Mouse (Mus musculus) hindbrain, embryonic 15.5 days (tissue): ENCODE data around the gene Gm609. TPM values are rescaled to one million over a fixed set of nuclear protein-coding genes. Genes with fewer than 3 reads are reported as not detected.
"Not testable (repeated sequence)": the region's sequence is repeated elsewhere in the genome, so short reads cannot be mapped to it uniquely, and the experiment has no call there.

ENCODE experiments used
- ATAC-seq: fragments of 200-750 bp; cut with Nextera tagmentation; 2 replicates; pipeline ENCODE4 v1.8.0; 2017; ENCODE audit warnings: low read depth, moderate number of reproducible peaks, moderate TSS enrichment; ENCODE audit not compliant: low FRiP score
- H3K27ac ChIP-seq: fragments of 300-500 bp; sonication (generic); replicated peaks from 2 replicates; pipeline ENCODE4 v1.5.1; 2015; ENCODE audit warnings: mild to moderate bottlenecking, inconsistent platforms
- H3K27me3 ChIP-seq: fragments of 300-500 bp; sonication (generic); 2 replicates; pipeline ENCODE4 v1.6.1; 2015; ENCODE audit warnings: control low read depth, inconsistent platforms
- H3K36me3 ChIP-seq: fragments of 300-500 bp; sonication (generic); 2 replicates; pipeline ENCODE4 v1.6.1; 2015; ENCODE audit warnings: control low read depth, inconsistent platforms
- H3K4me1 ChIP-seq: fragments of 300-500 bp; sonication (generic); replicated peaks from 2 replicates; pipeline ENCODE4 v1.6.1; 2015; ENCODE audit warnings: control low read depth, inconsistent platforms
- H3K4me2 ChIP-seq: fragments of 300-500 bp; sonication (generic); 2 replicates; pipeline ENCODE4 v1.6.1; 2015; ENCODE audit warnings: moderate library complexity, mild to moderate bottlenecking, inconsistent platforms
- H3K4me3 ChIP-seq: fragments of 300-500 bp; sonication (generic); 2 replicates; pipeline ENCODE4 v1.5.1; 2015; ENCODE audit warnings: mild to moderate bottlenecking, inconsistent platforms
- H3K9ac ChIP-seq: fragments of 300-500 bp; sonication (generic); 2 replicates; pipeline ENCODE4 v1.6.1; 2015; ENCODE audit warnings: inconsistent platforms
- H3K9me3 ChIP-seq: fragments of 300-500 bp; sonication (generic); 2 replicates; pipeline ENCODE4 v1.6.1; 2016; ENCODE audit warnings: control low read depth, inconsistent platforms
- WGBS: fragments of 180-500 bp; shearing (Covaris S2); methylation state at CpG from one replicate; pipeline ENCODE4 v1.1.7; 2015; 5-methylcytosine and 5-hydroxymethylcytosine counted together
- polyA plus RNA-seq: library from polyadenylated mRNA; unstranded; fragments of >200 nt; fragmentation: Nextera tagmentation; extraction: Ambion mirVana; gene quantifications from 2 replicates; pipeline ENCODE4 v1.2.1, GENCODE M21; 2015

The Gm609 gene
- polyA plus RNA-seq: not detected in 2 replicates

DNA sequence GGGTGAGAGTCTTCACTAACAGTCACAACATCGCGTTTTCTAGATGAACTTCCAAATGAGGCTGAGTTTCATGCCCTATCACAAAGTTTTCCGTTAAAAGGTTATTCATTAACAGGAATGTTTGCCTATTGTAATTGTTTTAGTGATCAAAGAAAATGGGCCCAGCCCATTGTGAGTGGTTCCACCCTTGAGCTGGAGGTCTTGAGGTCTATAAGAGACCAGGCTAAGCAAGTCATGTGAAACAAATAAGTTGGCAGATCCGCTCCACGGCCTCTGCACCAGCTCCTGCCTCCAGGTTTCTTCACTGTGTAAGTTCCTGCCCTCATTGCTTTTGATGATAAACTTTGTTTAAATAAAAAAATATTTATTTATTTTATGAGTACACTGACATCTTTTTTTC is at the start of gene Gm609:
Gene Gm609, minus strand, starts transcription at position 43 of the 400 bp plus-strand sequence.
- H3K4me2 ChIP-seq: no peak within 1 kb of the TSS
- H3K4me1 ChIP-seq: no peaks in the 10 kb centered on the region
- H3K36me3 ChIP-seq: no peaks in the 10 kb centered on the region
- no peak for ATAC-seq
- no peak within 1 kb of the TSS for H3K9ac ChIP-seq
- no peak within 1 kb of the TSS for H3K27ac ChIP-seq
- H3K9me3 ChIP-seq: no peaks in the 10 kb centered on the region
- no peaks in the 10 kb centered on the region for H3K27me3 ChIP-seq
- WGBS: 66% methylated on average over 5 of the region's 5 CpGs
- no peak within 1 kb of the TSS for H3K4me3 ChIP-seq

DNA sequence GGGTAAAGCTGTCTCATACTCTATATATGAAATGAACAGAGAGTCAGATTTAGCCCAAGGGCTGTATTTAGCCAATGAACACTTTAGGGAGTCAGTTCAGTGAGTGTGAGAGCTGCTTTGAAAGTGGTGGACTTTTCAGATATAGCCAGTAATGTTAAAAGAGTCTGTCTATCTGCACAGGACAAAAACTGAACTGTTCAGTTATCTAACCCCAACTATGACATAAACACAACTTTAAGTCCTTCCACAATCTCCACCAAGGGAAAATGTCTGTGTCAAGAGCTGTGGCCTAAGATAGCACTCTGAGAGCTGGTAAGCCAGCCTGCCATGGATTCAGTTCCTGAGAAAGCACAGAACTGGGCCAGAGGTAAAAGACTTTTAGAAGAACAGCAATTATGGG is 49.3 kb upstream of the Gm609 start:
- ATAC-seq: no peak
- H3K4me2 ChIP-seq: no peak overlapping the region
- no peak overlapping the region for H3K27ac ChIP-seq
- no peak overlapping the region for H3K9ac ChIP-seq
- no peaks in the 10 kb centered on the region for H3K36me3 ChIP-seq
- H3K27me3 ChIP-seq: no peaks in the 10 kb centered on the region
- no peaks in the 10 kb centered on the region for H3K4me1 ChIP-seq
- no peak overlapping the region for H3K4me3 ChIP-seq
- H3K9me3 ChIP-seq: no peaks in the 10 kb centered on the region

DNA sequence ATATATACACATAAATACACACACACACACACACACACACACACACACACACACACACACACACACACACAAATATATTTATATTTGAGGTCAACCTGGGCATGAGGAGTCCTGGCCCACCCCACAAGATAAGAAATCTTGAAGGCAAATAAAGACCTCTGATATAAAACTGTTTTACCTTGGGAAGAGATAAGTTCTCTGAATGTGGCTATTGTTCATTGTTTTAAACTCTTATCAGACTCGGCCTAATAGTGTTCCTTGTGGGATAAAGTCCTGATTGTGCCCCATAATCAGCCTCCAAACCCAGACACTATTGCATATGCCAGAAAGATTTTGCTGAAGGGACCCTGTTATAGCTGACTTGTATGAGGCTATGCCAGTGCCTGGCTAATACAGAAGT is 45.6 kb upstream of the Gm609 start:
- not testable (repeated sequence) for H3K9me3 ChIP-seq, H3K4me2 ChIP-seq, H3K27me3 ChIP-seq, H3K4me1 ChIP-seq, H3K4me3 ChIP-seq, H3K9ac ChIP-seq, ATAC-seq, H3K36me3 ChIP-seq, H3K27ac ChIP-seq
- 80% methylated on average over 1 of the region's 1 CpGs for WGBS

DNA sequence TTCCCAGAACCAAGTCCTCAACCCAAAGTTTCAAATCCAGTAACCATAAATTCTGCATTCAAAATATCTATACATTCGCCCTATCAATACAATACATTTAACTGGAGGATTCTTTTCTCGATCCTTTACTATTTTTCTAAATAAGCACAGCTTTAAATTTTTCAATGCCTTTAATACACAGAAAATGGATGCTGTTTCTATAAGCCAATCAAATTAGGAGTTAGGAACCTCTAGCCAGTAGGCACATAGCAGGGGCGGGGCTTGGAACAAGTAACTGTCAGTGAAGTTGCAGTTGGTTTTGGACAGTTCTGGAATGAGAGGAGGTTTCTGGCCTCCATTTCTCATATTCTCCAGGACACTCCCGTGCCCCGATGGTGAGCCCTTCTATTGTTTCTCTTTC is 42.2 kb upstream of the Gm609 start, which contains the start of gene Slc9c1:
Gene Slc9c1, plus strand, starts transcription at position 301 of the 400 bp plus-strand sequence.
- no peaks in the 10 kb centered on the region for H3K4me1 ChIP-seq
- H3K36me3 ChIP-seq: no peaks in the 10 kb centered on the region
- 94% methylated on average over 5 of the region's 5 CpGs for WGBS
- no peak within 1 kb of the TSS for H3K4me2 ChIP-seq
- no peaks in the 10 kb centered on the region for H3K9me3 ChIP-seq
- no peak within 1 kb of the TSS for H3K4me3 ChIP-seq
- no peak within 1 kb of the TSS for H3K27ac ChIP-seq
- no peak for ATAC-seq
- H3K27me3 ChIP-seq: no peaks in the 10 kb centered on the region
- H3K9ac ChIP-seq: no peak within 1 kb of the TSS

DNA sequence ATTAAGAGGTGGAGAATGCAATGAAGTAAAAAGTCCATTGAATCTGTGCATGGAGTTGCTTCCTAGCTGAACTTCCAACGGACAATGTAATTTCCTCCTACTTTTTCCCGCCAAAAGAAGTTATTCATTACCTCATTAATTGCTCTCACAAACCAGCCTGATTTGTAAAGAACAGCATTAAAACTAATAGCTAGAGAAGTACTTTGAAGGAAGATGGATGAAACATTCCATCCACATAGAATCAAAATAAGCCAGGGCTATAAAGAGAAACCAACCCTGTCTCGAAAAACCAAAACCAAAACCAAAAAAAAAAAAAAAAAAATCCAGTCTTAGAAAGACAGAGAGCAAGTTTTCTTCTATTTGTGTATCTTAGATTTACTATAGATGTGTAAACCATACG is 39.2 kb upstream of the Gm609 start, which contains the start of gene Gm17783:
Gene Gm17783, minus strand, starts transcription at position 101 of the 400 bp plus-strand sequence.
- Histone ChIP-seq H3K4me2 (no peak within 1 kb of the TSS), H3K27ac (no peak within 1 kb of the TSS), H3K27me3 (no peaks in the 10 kb centered on the region), H3K9me3 (no peaks in the 10 kb centered on the region), H3K4me3 (no peak within 1 kb of the TSS), H3K4me1 (no peaks in the 10 kb centered on the region), H3K9ac (no peak within 1 kb of the TSS), H3K36me3 (no peaks in the 10 kb centered on the region)
- 86% methylated on average over 4 of the region's 4 CpGs for WGBS
- no peak for ATAC-seq

GRCm38 (mm10) chr16:45525551-45525950 is 32.8 kb upstream of the Gm609 start:
- H3K27ac ChIP-seq: no peak overlapping the region
- no peaks in the 10 kb centered on the region for H3K27me3 ChIP-seq
- no peaks in the 10 kb centered on the region for H3K9me3 ChIP-seq
- WGBS: 78% methylated on average over 5 of the region's 5 CpGs
- ATAC-seq: no peak
- H3K4me1 ChIP-seq: no peaks in the 10 kb centered on the region
- no peak overlapping the region for H3K9ac ChIP-seq
- H3K4me2 ChIP-seq: no peak overlapping the region
- no peaks in the 10 kb centered on the region for H3K36me3 ChIP-seq
- no peak overlapping the region for H3K4me3 ChIP-seq

DNA sequence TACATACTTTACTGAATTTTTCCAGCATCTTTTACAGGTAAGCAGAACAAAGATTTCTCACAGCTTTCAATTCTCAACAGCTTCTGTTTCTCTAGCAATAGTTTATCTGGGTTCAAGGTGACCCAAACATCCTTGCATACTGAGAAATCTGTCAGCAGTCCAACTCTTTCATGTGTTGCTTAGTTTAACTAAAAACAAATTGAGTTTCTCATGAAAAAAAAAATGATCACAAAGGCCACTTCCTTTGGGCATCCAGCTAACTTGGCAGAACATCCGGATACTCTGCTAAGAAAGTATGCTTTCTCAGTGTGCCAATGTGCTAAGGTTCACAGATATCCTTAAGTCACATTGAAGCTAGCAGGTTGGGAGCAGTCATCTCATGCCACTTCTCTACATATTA is 2.6 kb upstream of the Gm609 start:
- no peak for ATAC-seq
- Histone ChIP-seq H3K4me3 (no peak overlapping the region), H3K9ac (no peak overlapping the region), H3K27me3 (no peaks in the 10 kb centered on the region), H3K36me3 (no peaks in the 10 kb centered on the region), H3K4me1 (no peaks in the 10 kb centered on the region), H3K9me3 (no peaks in the 10 kb centered on the region), H3K4me2 (no peak overlapping the region), H3K27ac (no peak overlapping the region)
- WGBS: 83% methylated on average over 1 of the region's 1 CpGs

GRCm38 (mm10) chr16:45476991-45477390 is 15.8 kb downstream of the Gm609 start:
- H3K4me2 ChIP-seq: no peak overlapping the region
- no peaks in the 10 kb centered on the region for H3K27me3 ChIP-seq
- H3K27ac ChIP-seq: no peak overlapping the region
- H3K4me1 ChIP-seq: no peaks in the 10 kb centered on the region
- H3K36me3 ChIP-seq: no peaks in the 10 kb centered on the region
- no peak overlapping the region for H3K4me3 ChIP-seq
- H3K9ac ChIP-seq: no peak overlapping the region
- H3K9me3 ChIP-seq: no peaks in the 10 kb centered on the region
- no peak for ATAC-seq

DNA sequence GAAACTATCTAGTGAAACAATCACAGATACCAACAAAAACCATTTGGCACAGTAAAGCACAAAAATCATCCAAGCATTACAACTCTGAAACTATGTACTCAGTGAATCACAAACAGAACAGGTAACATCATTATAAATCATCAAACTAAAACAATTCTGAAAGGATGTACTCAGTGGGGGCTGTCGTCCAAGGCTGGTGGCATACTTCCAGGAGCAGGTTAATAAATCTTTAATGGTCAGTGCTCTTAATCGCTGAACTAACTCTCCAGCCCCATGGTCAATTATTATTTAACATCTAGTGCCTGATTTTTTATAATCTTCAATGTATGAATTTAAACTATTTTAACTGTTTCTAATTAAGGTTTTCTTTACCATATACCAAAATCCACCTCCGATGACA is 20.9 kb downstream of the Gm609 start:
- ATAC-seq, H3K27me3 ChIP-seq, H3K4me2 ChIP-seq, H3K4me3 ChIP-seq, H3K27ac ChIP-seq, H3K9ac ChIP-seq, H3K4me1 ChIP-seq, H3K36me3 ChIP-seq, H3K9me3 ChIP-seq: not testable (repeated sequence)
- WGBS: 80% methylated on average over 3 of the region's 3 CpGs

DNA sequence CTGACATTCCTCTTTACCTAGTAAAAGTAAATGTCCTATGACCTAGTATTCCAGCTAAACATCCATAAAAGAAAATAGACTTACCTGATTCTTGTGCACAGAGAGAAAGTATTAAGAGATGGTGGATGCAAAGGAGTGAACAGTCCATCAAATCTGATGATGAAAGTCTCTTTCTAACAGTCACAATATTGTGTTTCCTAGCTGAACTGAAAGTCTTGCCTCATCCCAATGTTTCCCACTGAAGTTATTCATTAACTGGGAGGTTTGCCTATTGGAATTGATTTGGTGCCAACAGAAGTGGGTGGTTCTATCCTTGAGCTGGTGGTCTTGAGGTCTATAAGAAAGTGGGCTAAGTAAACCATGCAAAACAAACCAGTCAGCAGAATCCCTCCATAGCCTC is 38.0 kb downstream of the Gm609 start:
- no peak overlapping the region for H3K4me2 ChIP-seq
- H3K4me3 ChIP-seq: no peak overlapping the region
- ATAC-seq: no peak
- no peaks in the 10 kb centered on the region for H3K36me3 ChIP-seq
- H3K27ac ChIP-seq: no peak overlapping the region
- no peaks in the 10 kb centered on the region for H3K27me3 ChIP-seq
- no peak overlapping the region for H3K9ac ChIP-seq
- H3K9me3 ChIP-seq: no peaks in the 10 kb centered on the region
- no peaks in the 10 kb centered on the region for H3K4me1 ChIP-seq

DNA sequence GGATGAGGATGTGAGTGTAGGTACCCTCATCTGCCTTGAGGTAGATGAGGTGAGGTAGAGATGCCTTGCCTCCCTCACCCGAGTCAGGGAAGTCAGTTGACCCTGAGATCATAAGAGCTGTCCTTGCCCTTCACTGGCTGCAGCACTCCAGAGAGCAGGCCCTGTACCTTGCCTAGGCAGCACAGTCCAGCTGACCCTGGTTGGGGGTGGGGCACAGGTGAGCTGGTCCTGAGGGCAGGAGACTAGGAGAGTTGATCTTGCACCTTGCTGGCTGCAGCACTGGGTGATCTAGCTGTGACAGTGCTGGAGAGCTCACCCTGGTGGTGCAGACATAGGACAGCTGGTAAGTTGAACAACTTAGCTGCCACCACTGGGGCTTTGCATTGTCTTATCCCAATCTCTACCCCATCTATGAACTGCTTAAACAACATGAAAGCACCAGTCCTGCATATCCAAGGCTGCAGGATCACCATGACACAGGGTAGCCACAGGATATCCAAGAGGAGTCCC is 55.5 kb downstream of the Gm609 start:
- no peaks in the 10 kb centered on the region for H3K9me3 ChIP-seq
- H3K27ac ChIP-seq: no peak overlapping the region
- no peak overlapping the region for H3K9ac ChIP-seq
- H3K4me3 ChIP-seq: no peak overlapping the region
- H3K36me3 ChIP-seq: no peaks in the 10 kb centered on the region
- ATAC-seq: no peak
- no peaks in the 10 kb centered on the region for H3K27me3 ChIP-seq
- H3K4me1 ChIP-seq: no peaks in the 10 kb centered on the region
- 89% methylated on average over 1 of the region's 1 CpGs for WGBS
- no peak overlapping the region for H3K4me2 ChIP-seq

- no peak for ATAC-seq
- Histone ChIP-seq H3K4me1 (no peaks in the 10 kb centered on the region), H3K27ac (no peak overlapping the region), H3K36me3 (no peaks in the 10 kb centered on the region), H3K4me3 (no peak overlapping the region), H3K27me3 (no peaks in the 10 kb centered on the region), H3K9ac (no peak overlapping the region), H3K4me2 (no peak overlapping the region), H3K9me3 (no peaks in the 10 kb centered on the region)
These were observed 57.2 kb downstream of the Gm609 start for GRCm38 (mm10) chr16:45435591-45435990.

GRCm38 (mm10) chr16:45427651-45428050 is 65.1 kb downstream of the Gm609 start:
- Histone ChIP-seq H3K36me3 (no peaks in the 10 kb centered on the region), H3K9me3 (no peaks in the 10 kb centered on the region), H3K9ac (no peak overlapping the region), H3K27ac (no peak overlapping the region), H3K4me3 (no peak overlapping the region), H3K4me2 (no peak overlapping the region), H3K4me1 (no peaks in the 10 kb centered on the region), H3K27me3 (no peaks in the 10 kb centered on the region)
- no peak for ATAC-seq
- 91% methylated on average over 9 of the region's 9 CpGs for WGBS
